Mouse (Mus musculus) bone marrow macrophage, adult 2 months (primary cell): ENCODE measurements around the gene Dut. TPM values are rescaled to one million over a fixed set of nuclear protein-coding genes. Genes with fewer than 3 reads are reported as not detected.
"Not testable (repeated sequence)": the region's sequence is repeated elsewhere in the genome, so short reads cannot be mapped to it uniquely, and the experiment has no call there.

ENCODE experiments used
- H3K27ac ChIP-seq: 2 replicates; pipeline ENCODE4 v1.5.1; 2012; ENCODE audit warnings: low read depth, low read length; ENCODE audit not compliant: insufficient read depth
- H3K4me1 ChIP-seq: 2 replicates; pipeline ENCODE4 v1.6.1; 2012; ENCODE audit warnings: low read length; ENCODE audit not compliant: control insufficient read depth, insufficient read depth
- H3K4me3 ChIP-seq: 2 replicates; pipeline ENCODE4 v1.5.1; 2012; ENCODE audit warnings: mild to moderate bottlenecking, low read length, moderate library complexity; ENCODE audit not compliant: insufficient read depth
- CTCF ChIP-seq: IDR thresholded peaks from 2 replicates; pipeline ENCODE4 v1.5.1; 2012; ENCODE audit warnings: low read depth, mild to moderate bottlenecking, low read length, moderate library complexity
- POLR2A ChIP-seq: IDR thresholded peaks from 2 replicates; pipeline ENCODE4 v1.6.1; 2012; ENCODE audit warnings: mild to moderate bottlenecking, low read depth, low read length, borderline replicate concordance
- polyA plus RNA-seq: library from polyadenylated mRNA; stranded (reverse); fragments of >200 nt; gene quantifications from 2 replicates; pipeline ENCODE4 v1.2.4, GENCODE M21; 2012; ENCODE audit not compliant: missing spikeins, insufficient read depth, insufficient read length

The Dut gene
- polyA plus RNA-seq, 1 experiment = 19.4 TPM

GRCm38 (mm10) chr2:125278474-125278873 is 31.5 kb downstream of the Dut start:
- 0 out of 2 replicates have a peak, but pooled peaks cover 3% of the 10 kb centered on the region for H3K4me1 ChIP-seq
- no peak overlapping the region for H3K27ac ChIP-seq
- TF ChIP-seq CTCF (no peak), POLR2A (no peak)
- no peak overlapping the region for H3K4me3 ChIP-seq

GRCm38 (mm10) chr2:125279995-125280394 is 33.0 kb downstream of the Dut start:
- not testable (repeated sequence) for H3K27ac ChIP-seq, H3K4me3 ChIP-seq, H3K4me1 ChIP-seq

GRCm38 (mm10) chr2:125282334-125283206 is 35.6 kb downstream of the Dut start:
- H3K4me3 ChIP-seq = peak overlapping the region; percentile 48
- TF ChIP-seq CTCF (no peak), POLR2A (no peak)

GRCm38 (mm10) chr2:125285777-125286176 is 38.8 kb downstream of the Dut start:
- TF ChIP-seq POLR2A (no peak), CTCF (no peak)
- H3K27ac ChIP-seq = no peak overlapping the region
- H3K4me1 ChIP-seq = 0 out of 2 replicates have a peak, but pooled peaks cover 3% of the 10 kb centered on the region

More at GRCm38 (mm10) chr2:125282334-125283206, 35.6 kb downstream of the Dut start:
- H3K27ac ChIP-seq = no peak overlapping the region
- H3K4me1 ChIP-seq = 0 out of 2 replicates have a peak, but pooled peaks cover 3% of the 10 kb centered on the region

GRCm38 (mm10) chr2:125290197-125290965 is 43.4 kb downstream of the Dut start:
- H3K4me1 ChIP-seq = no peaks in the 10 kb centered on the region
- H3K4me3 ChIP-seq = no peak overlapping the region
- no peak for TF ChIP-seq POLR2A
- no peak for TF ChIP-seq CTCF
- no peak overlapping the region for H3K27ac ChIP-seq

More at GRCm38 (mm10) chr2:125285777-125286176, 38.8 kb downstream of the Dut start:
- H3K4me3 ChIP-seq = no peak overlapping the region

GRCm38 (mm10) chr2:125291101-125291500 is 44.1 kb downstream of the Dut start:
- TF ChIP-seq CTCF (no peak), POLR2A (no peak)
- Histone ChIP-seq H3K27ac (no peak overlapping the region), H3K4me3 (no peak overlapping the region), H3K4me1 (no peaks in the 10 kb centered on the region)

GRCm38 (mm10) chr2:125292616-125293015 is 45.6 kb downstream of the Dut start:
- Histone ChIP-seq H3K4me3 (no peak overlapping the region), H3K4me1 (no peaks in the 10 kb centered on the region), H3K27ac (no peak overlapping the region)
- TF ChIP-seq CTCF = no peak
- TF ChIP-seq POLR2A = no peak

GRCm38 (mm10) chr2:125293969-125294491 is 47.0 kb downstream of the Dut start:
- no peak for TF ChIP-seq CTCF
- no peak for TF ChIP-seq POLR2A
- Histone ChIP-seq H3K4me3 (no peak overlapping the region), H3K27ac (no peak overlapping the region), H3K4me1 (no peaks in the 10 kb centered on the region)

- H3K27ac ChIP-seq = no peak overlapping the region
Measured at GRCm38 (mm10) chr2:125295526-125295925, 48.5 kb downstream of the Dut start.

GRCm38 (mm10) chr2:125298841-125299240 is 51.9 kb downstream of the Dut start:
- TF ChIP-seq POLR2A = no peak
- no peak for TF ChIP-seq CTCF
- Histone ChIP-seq H3K4me3 (no peak overlapping the region), H3K27ac (no peak overlapping the region), H3K4me1 (no peaks in the 10 kb centered on the region)

More at GRCm38 (mm10) chr2:125295526-125295925, 48.5 kb downstream of the Dut start:
- TF ChIP-seq CTCF = no peak
- TF ChIP-seq POLR2A = no peak
- no peak overlapping the region for H3K4me3 ChIP-seq
- no peaks in the 10 kb centered on the region for H3K4me1 ChIP-seq
